In the genomic region with DNA sequence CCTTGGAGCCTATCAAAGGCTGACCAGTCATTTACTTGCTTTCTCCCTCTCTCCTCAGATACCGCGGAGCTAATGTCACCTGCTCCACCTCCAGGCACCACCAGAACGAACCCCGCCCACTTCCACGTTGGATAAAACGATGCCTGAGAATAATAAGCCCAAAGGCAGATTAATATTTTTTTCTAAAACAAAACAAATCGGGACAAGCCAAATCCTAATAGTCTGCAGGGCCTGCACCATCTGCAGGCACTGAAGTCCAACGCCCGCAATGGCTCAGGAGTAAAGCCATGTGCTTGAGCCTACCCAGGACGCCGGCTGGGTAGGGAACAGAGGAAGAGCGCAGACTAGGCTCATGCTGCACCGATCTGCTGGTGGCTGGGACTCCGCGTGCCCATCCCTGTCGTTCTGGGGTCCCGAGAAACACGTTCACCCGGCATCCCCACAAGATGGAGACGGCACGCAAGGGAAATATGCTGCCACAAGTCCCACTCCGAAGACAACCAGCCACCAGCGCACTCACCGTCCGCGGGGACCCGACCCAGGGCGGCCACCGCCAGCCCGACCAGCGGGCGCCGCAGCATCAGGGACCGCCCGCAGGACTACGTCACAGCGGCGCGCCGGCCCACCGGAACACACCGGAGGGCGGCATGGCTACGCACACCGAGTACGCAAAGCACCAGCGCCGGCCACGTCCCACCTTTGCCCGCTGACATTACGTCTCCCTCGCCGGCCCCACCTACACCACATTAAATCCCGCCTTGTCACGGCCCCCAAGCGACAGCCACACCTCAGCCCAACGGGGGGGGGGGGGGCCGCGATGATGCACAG, we compare ENCODE assay signal across 8 mouse cellular contexts. TPM values are rescaled to one million over a fixed set of nuclear protein-coding genes. Genes with fewer than 3 reads are reported as not detected.
DNase-seq lines count a peak whose midpoint lies in the region; ATAC-seq and TF ChIP-seq lines count a peak whose summit lies in the region.

No protein-coding gene starts in this region.

- no peak for TF ChIP-seq EP300 in heart, adult 2 months (IDR thresholded peaks at IDR 0.05; ENCODE audit: insufficient read depth, low read depth, low read length)

- peak; percentile 95 for DNase-seq in 416B (ENCODE audit: low read depth)
- peak; percentile 64 to 76 for DNase-seq in adrenal gland, postnatal 4 days (ENCODE audit: low spot score in 2 of 2)
- peak; percentile 93 to 95 for DNase-seq in heart, adult 2 months
- peak; percentile 91 to 93 for DNase-seq in kidney, adult 8-10 months
- DNase-seq in spleen, adult 18-20 months, result peak; percentile 84 to 89

- peak; percentile 94 for ATAC-seq in embryonic facial prominence, embryonic 13.5 days (ENCODE audit: insufficient number of reproducible peaks, insufficient read depth, low FRiP score, low TSS enrichment, low read depth)
- ATAC-seq in limb, embryonic 13.5 days (ENCODE audit: low FRiP score, low read depth), result peak; percentile 96
- ATAC-seq in midbrain, embryonic 15.5 days (replicated peaks), result peak; percentile 95

- peak; percentile 14; the same call in 1 of the 2 replicates for TF ChIP-seq CTCF in heart, adult 2 months (IDR thresholded peaks at IDR 0.05)

- H3K79me2 ChIP-seq in heart, adult 2 months (replicated peaks; ENCODE audit: control insufficient read depth, insufficient read depth, low read length), result no peaks in the 10 kb centered on the region; the same call in 1 of the 2 replicates

- under 1% methylated on average over 59 of the region's 59 CpGs for WGBS in embryonic facial prominence, embryonic 13.5 days
- WGBS in heart, adult 2 months, result under 1% methylated on average over 59 of the region's 59 CpGs
- under 1% methylated on average over 59 of the region's 59 CpGs for WGBS in limb, embryonic 13.5 days
- under 1% methylated on average over 56 of the region's 59 CpGs for WGBS in midbrain, embryonic 15.5 days

- peak; percentile 79 for TF ChIP-seq POLR2A in heart, adult 2 months (IDR thresholded peaks at IDR 0.05; ENCODE audit: insufficient read depth, low read depth, low read length)

- no peaks in the 10 kb centered on the region for H3K27me3 ChIP-seq in embryonic facial prominence, embryonic 13.5 days
- H3K27me3 ChIP-seq in heart, adult 2 months (ENCODE audit: control insufficient read depth, insufficient read depth, low read length), result no peaks in the 10 kb centered on the region
- H3K27me3 ChIP-seq in limb, embryonic 13.5 days, result no peaks in the 10 kb centered on the region
- H3K27me3 ChIP-seq in midbrain, embryonic 15.5 days (replicated peaks), result no peaks in the 10 kb centered on the region

- peak overlapping the region; percentile 55 for H3K4me3 ChIP-seq in embryonic facial prominence, embryonic 13.5 days
- peak overlapping the region; percentile 69 for H3K4me3 ChIP-seq in heart, adult 2 months
- H3K4me3 ChIP-seq in limb, embryonic 13.5 days, result peak overlapping the region; percentile 66
- H3K4me3 ChIP-seq in midbrain, embryonic 15.5 days, result peak overlapping the region; percentile 82

- peaks cover 8% of the 10 kb centered on the region for H3K36me3 ChIP-seq in embryonic facial prominence, embryonic 13.5 days
- H3K36me3 ChIP-seq in heart, adult 2 months (ENCODE audit: control insufficient read depth, insufficient read depth, low read length), result no peaks in the 10 kb centered on the region
- H3K36me3 ChIP-seq in limb, embryonic 13.5 days, result peaks cover 5% of the 10 kb centered on the region
- H3K36me3 ChIP-seq in midbrain, embryonic 15.5 days (replicated peaks), result no peaks in the 10 kb centered on the region; the same call in 1 of the 2 replicates

- H3K9ac ChIP-seq in embryonic facial prominence, embryonic 13.5 days, result peak overlapping the region; percentile 79
- peak overlapping the region; percentile 75 for H3K9ac ChIP-seq in heart, adult 2 months (ENCODE audit: low read depth, low read length)
- H3K9ac ChIP-seq in limb, embryonic 13.5 days, result peak overlapping the region; percentile 82
- H3K9ac ChIP-seq in midbrain, embryonic 15.5 days, result peak overlapping the region; percentile 80

- peak overlapping the region; percentile 72 for H3K4me2 ChIP-seq in embryonic facial prominence, embryonic 13.5 days
- H3K4me2 ChIP-seq in limb, embryonic 13.5 days (replicated peaks), result peak overlapping the region; percentile 83
- peak overlapping the region; percentile 77 for H3K4me2 ChIP-seq in midbrain, embryonic 15.5 days

- H3K27ac ChIP-seq in embryonic facial prominence, embryonic 13.5 days, result peak overlapping the region; percentile 90
- peak overlapping the region; percentile 89 for H3K27ac ChIP-seq in heart, adult 2 months
- peak overlapping the region; percentile 90 for H3K27ac ChIP-seq in limb, embryonic 13.5 days
- peak overlapping the region; percentile 93 for H3K27ac ChIP-seq in midbrain, embryonic 15.5 days

- H3K9me3 ChIP-seq in embryonic facial prominence, embryonic 13.5 days, result no peaks in the 10 kb centered on the region
- no peaks in the 10 kb centered on the region for H3K9me3 ChIP-seq in limb, embryonic 13.5 days
- H3K9me3 ChIP-seq in midbrain, embryonic 15.5 days, result no peaks in the 10 kb centered on the region

- intact Hi-C loops in heart, adult 2 months (cut with DNase I), result loop anchor here (1.0 to 5.0 kb wide), 3 partner anchors 11 to 36 kb away; a partner anchor contains a TSS

- peaks cover 17% of the 10 kb centered on the region for H3K4me1 ChIP-seq in embryonic facial prominence, embryonic 13.5 days
- H3K4me1 ChIP-seq in heart, adult 2 months (ENCODE audit: control insufficient read depth, insufficient read depth, low read length), result peaks cover 5% of the 10 kb centered on the region
- H3K4me1 ChIP-seq in limb, embryonic 13.5 days, result peaks cover 17% of the 10 kb centered on the region
- peaks cover 29% of the 10 kb centered on the region for H3K4me1 ChIP-seq in midbrain, embryonic 15.5 days

RNA-seq across cellular contexts. Expression of a gene that starts 0.6 kb away (rescaled TPM):
- total RNA-seq in adrenal gland, postnatal 4 days (2021), result 10 to 100 TPM; 58.9 to 62.8 TPM
- 124 and 142 TPM in 2 replicates for polyA plus RNA-seq in embryonic facial prominence, embryonic 13.5 days (2015; fragmentation: Nextera tagmentation; extraction: Ambion mirVana)
- 100 to 1,000 TPM in 1 of 2 experiments, 10 to 100 TPM in 1; 97.5 to 113 TPM for total RNA-seq in heart, adult 2 months (2021)
- polyA plus RNA-seq in heart, adult 2 months (2012; rRNA removed), result 120 and 127 TPM in 2 replicates
- 136 and 138 TPM in 2 replicates for polyA plus RNA-seq in limb, embryonic 13.5 days (2015; fragmentation: Nextera tagmentation; extraction: Ambion mirVana)
- 232 and 257 TPM in 2 replicates for polyA plus RNA-seq in midbrain, embryonic 15.5 days (2015; fragmentation: Nextera tagmentation; extraction: Ambion mirVana)

RNA-seq across cellular contexts. Expression of a gene that starts 8.4 kb away (rescaled TPM):
- total RNA-seq in adrenal gland, postnatal 4 days (2021), result under 1 TPM; 0.59 to 0.62 TPM
- 0.21 and 0.28 TPM in 2 replicates for polyA plus RNA-seq in embryonic facial prominence, embryonic 13.5 days (2015; fragmentation: Nextera tagmentation; extraction: Ambion mirVana)
- total RNA-seq in heart, adult 2 months (2021), result under 1 TPM; 0.45 to 0.57 TPM
- polyA plus RNA-seq in heart, adult 2 months (2012; rRNA removed), result 0.72 and 0.73 TPM in 2 replicates
- 0.25 and 0.47 TPM in 2 replicates for polyA plus RNA-seq in limb, embryonic 13.5 days (2015; fragmentation: Nextera tagmentation; extraction: Ambion mirVana)
- polyA plus RNA-seq in midbrain, embryonic 15.5 days (2015; fragmentation: Nextera tagmentation; extraction: Ambion mirVana), result 0.13 and 0.28 TPM in 2 replicates

RNA-seq across cellular contexts. Expression of a gene that starts 10.8 kb away (rescaled TPM):
- 10 to 100 TPM; 52.0 to 57.9 TPM for total RNA-seq in adrenal gland, postnatal 4 days (2021)
- 90.7 and 97.1 TPM in 2 replicates for polyA plus RNA-seq in embryonic facial prominence, embryonic 13.5 days (2015; fragmentation: Nextera tagmentation; extraction: Ambion mirVana)
- 100 to 1,000 TPM; 113 to 117 TPM for total RNA-seq in heart, adult 2 months (2021)
- 78.1 and 110 TPM in 2 replicates for polyA plus RNA-seq in heart, adult 2 months (2012; rRNA removed)
- polyA plus RNA-seq in limb, embryonic 13.5 days (2015; fragmentation: Nextera tagmentation; extraction: Ambion mirVana), result 90.5 and 91.5 TPM in 2 replicates
- 89.8 and 93.2 TPM in 2 replicates for polyA plus RNA-seq in midbrain, embryonic 15.5 days (2015; fragmentation: Nextera tagmentation; extraction: Ambion mirVana)

RNA-seq across cellular contexts. Expression of a gene that starts 16.7 kb away (rescaled TPM):
- 10 to 100 TPM; 27.3 to 32.2 TPM for total RNA-seq in adrenal gland, postnatal 4 days (2021)
- 36.8 and 45.5 TPM in 2 replicates for polyA plus RNA-seq in embryonic facial prominence, embryonic 13.5 days (2015; fragmentation: Nextera tagmentation; extraction: Ambion mirVana)
- total RNA-seq in heart, adult 2 months (2021), result 1 to 10 TPM; 8.4 to 9.4 TPM
- 10.7 and 12.1 TPM in 2 replicates for polyA plus RNA-seq in heart, adult 2 months (2012; rRNA removed)
- 34.1 and 37.4 TPM in 2 replicates for polyA plus RNA-seq in limb, embryonic 13.5 days (2015; fragmentation: Nextera tagmentation; extraction: Ambion mirVana)
- polyA plus RNA-seq in midbrain, embryonic 15.5 days (2015; fragmentation: Nextera tagmentation; extraction: Ambion mirVana), result 24.3 and 27.7 TPM in 2 replicates

RNA-seq across cellular contexts. Expression of a gene that starts 27.9 kb away (rescaled TPM):
- total RNA-seq in adrenal gland, postnatal 4 days (2021), result 10 to 100 TPM; 17.7 to 18.4 TPM
- polyA plus RNA-seq in embryonic facial prominence, embryonic 13.5 days (2015; fragmentation: Nextera tagmentation; extraction: Ambion mirVana), result 3.3 and 3.6 TPM in 2 replicates
- total RNA-seq in heart, adult 2 months (2021), result 10 to 100 TPM; 14.8 to 17.9 TPM
- polyA plus RNA-seq in heart, adult 2 months (2012; rRNA removed), result 10.6 and 11.8 TPM in 2 replicates
- polyA plus RNA-seq in limb, embryonic 13.5 days (2015; fragmentation: Nextera tagmentation; extraction: Ambion mirVana), result 3.5 and 4.4 TPM in 2 replicates
- 7.2 and 8.7 TPM in 2 replicates for polyA plus RNA-seq in midbrain, embryonic 15.5 days (2015; fragmentation: Nextera tagmentation; extraction: Ambion mirVana)

Comparison
In these comparisons a context has a peak if more than half of its experiments do, and no peak if none do; other contexts are left out.
1. Peak in every context shown above with its lines: DNase-seq, ATAC-seq, H3K4me3 ChIP-seq and H3K27ac ChIP-seq.